Mouse (Mus musculus) testis, adult 2 months (tissue): Measurements from ENCODE around the gene Zfyve19. TPM values are rescaled to one million over a fixed set of nuclear protein-coding genes. Genes with fewer than 3 reads are reported as not detected.

Experiments used
- H3K27ac ChIP-seq: fragments of 200-500 bp; 2 replicates; pipeline ENCODE4 v1.5.1; 2012; ENCODE audit warnings: low read depth, low read length; ENCODE audit not compliant: control insufficient read depth, insufficient read depth
- H3K27me3 ChIP-seq: fragments of 200-500 bp; 2 replicates; pipeline ENCODE4 v1.6.1; 2012; ENCODE audit warnings: mild to moderate bottlenecking, low read length, moderate library complexity; ENCODE audit not compliant: control insufficient read depth, insufficient read depth
- H3K36me3 ChIP-seq: fragments of 200-500 bp; 2 replicates; pipeline ENCODE4 v1.6.1; 2012; ENCODE audit warnings: mild to moderate bottlenecking, low read length; ENCODE audit not compliant: control insufficient read depth, insufficient read depth
- H3K4me1 ChIP-seq: fragments of 200-500 bp; 2 replicates; pipeline ENCODE4 v1.6.1; 2012; ENCODE audit warnings: low read length; ENCODE audit not compliant: control insufficient read depth, insufficient read depth
- H3K4me3 ChIP-seq: fragments of 200-500 bp; 2 replicates; pipeline ENCODE4 v1.5.1; 2012; ENCODE audit warnings: low read depth, mild to moderate bottlenecking, low read length, moderate library complexity, mixed read lengths; ENCODE audit not compliant: control insufficient read depth
- CTCF ChIP-seq: fragments of 200-500 bp; IDR thresholded peaks from 2 replicates; pipeline ENCODE4 v1.5.1; 2012; ENCODE audit warnings: low read depth, mild to moderate bottlenecking, inconsistent platforms, low read length, moderate library complexity; ENCODE audit not compliant: control insufficient read depth, insufficient read depth, insufficient replicate concordance
- POLR2A ChIP-seq: fragments of 200-500 bp; IDR thresholded peaks from 2 replicates; pipeline ENCODE4 v1.6.1; 2012; ENCODE audit warnings: low read depth, mild to moderate bottlenecking, inconsistent platforms, low read length, moderate library complexity; ENCODE audit not compliant: control insufficient read depth
- polyA plus RNA-seq: library from polyadenylated mRNA; depleted of rRNA; stranded (reverse); fragments of >200 nt; gene quantifications from 2 replicates; pipeline ENCODE4 v1.2.3, GENCODE M21; 2012; rRNA removed

Zfyve19 gene
- polyA plus RNA-seq, 1 experiment: 34.5 TPM

- Histone ChIP-seq H3K4me3 (no peak overlapping the region), H3K4me1 (peaks cover 4% of the 10 kb centered on the region; the same call in 1 of the 2 replicates), H3K27ac (no peak overlapping the region), H3K27me3 (no peaks in the 10 kb centered on the region), H3K36me3 (no peaks in the 10 kb centered on the region)
- TF ChIP-seq POLR2A: no peak
- TF ChIP-seq CTCF: no peak
These were observed 46.6 kb downstream of the Zfyve19 start for GRCm38 (mm10) chr2:119254976-119255375.

GRCm38 (mm10) chr2:119260518-119260917, 52.1 kb downstream of the Zfyve19 start:
- Histone ChIP-seq H3K27me3 (no peaks in the 10 kb centered on the region), H3K4me1 (no peaks in the 10 kb centered on the region), H3K4me3 (no peak overlapping the region), H3K27ac (no peak overlapping the region), H3K36me3 (no peaks in the 10 kb centered on the region)
- TF ChIP-seq POLR2A: no peak
- no peak for TF ChIP-seq CTCF

- TF ChIP-seq CTCF (no peak), POLR2A (no peak)
- no peak overlapping the region for H3K27ac ChIP-seq
- no peak overlapping the region for H3K4me3 ChIP-seq
- H3K4me1 ChIP-seq: no peaks in the 10 kb centered on the region
- H3K27me3 ChIP-seq: no peaks in the 10 kb centered on the region
- H3K36me3 ChIP-seq: no peaks in the 10 kb centered on the region
These were observed 52.9 kb downstream of the Zfyve19 start for GRCm38 (mm10) chr2:119261326-119261725.

- no peak overlapping the region for H3K4me3 ChIP-seq
- no peaks in the 10 kb centered on the region for H3K27me3 ChIP-seq
- no peak for TF ChIP-seq CTCF
- TF ChIP-seq POLR2A: no peak
- H3K27ac ChIP-seq: no peak overlapping the region
- H3K36me3 ChIP-seq: no peaks in the 10 kb centered on the region
- H3K4me1 ChIP-seq: no peaks in the 10 kb centered on the region
These were observed 54.6 kb downstream of the Zfyve19 start for GRCm38 (mm10) chr2:119262978-119263377.

GRCm38 (mm10) chr2:119263813-119264212, 55.4 kb downstream of the Zfyve19 start:
- no peak for TF ChIP-seq CTCF
- no peak for TF ChIP-seq POLR2A
- Histone ChIP-seq H3K4me1 (no peaks in the 10 kb centered on the region), H3K36me3 (no peaks in the 10 kb centered on the region), H3K4me3 (no peak overlapping the region), H3K27ac (no peak overlapping the region), H3K27me3 (no peaks in the 10 kb centered on the region)

Other genes with a start within 250 kb of the Zfyve19 start
- 3.2 and 3.3 TPM in 2 replicates for gene Ccdc32, start 179.2 kb upstream of the Zfyve19 start, polyA plus RNA-seq
- gene Rpusd2, start 173.8 kb upstream of the Zfyve19 start, polyA plus RNA-seq: 4.7 and 4.8 TPM in 2 replicates
- 1.8 and 2.2 TPM in 2 replicates for gene Knl1, start 161.5 kb upstream of the Zfyve19 start, polyA plus RNA-seq
- 12.2 and 15.1 TPM in 2 replicates for gene Rad51, start 95.8 kb upstream of the Zfyve19 start, polyA plus RNA-seq
- gene Rmdn3, start 51.6 kb upstream of the Zfyve19 start, polyA plus RNA-seq: 9.2 and 10.7 TPM in 2 replicates
- gene Gchfr, start 40.8 kb upstream of the Zfyve19 start, polyA plus RNA-seq: 6.4 and 11.9 TPM in 2 replicates
- 4.7 and 4.8 TPM in 2 replicates for gene Gm14137, start 34.1 kb upstream of the Zfyve19 start, polyA plus RNA-seq
- 3.7 and 3.8 TPM in 2 replicates for gene Dnajc17, start 178 bp downstream of the Zfyve19 start, polyA plus RNA-seq
- gene Ppp1r14d, start 21.3 kb downstream of the Zfyve19 start, polyA plus RNA-seq: 0.34 and 0.52 TPM in 2 replicates
- gene Spint1, start 28.7 kb downstream of the Zfyve19 start, polyA plus RNA-seq: 3.6 and 4.7 TPM in 2 replicates
- 11.8 and 11.9 TPM in 2 replicates for gene Rhov, start 62.7 kb downstream of the Zfyve19 start, polyA plus RNA-seq
- gene Vps18, start 80.1 kb downstream of the Zfyve19 start, polyA plus RNA-seq: 10.0 and 10.2 TPM in 2 replicates
- gene Dll4, start 117.2 kb downstream of the Zfyve19 start, polyA plus RNA-seq: 0.54 and 0.59 TPM in 2 replicates
- gene Chac1, start 142.6 kb downstream of the Zfyve19 start, polyA plus RNA-seq: 3.5 and 3.6 TPM in 2 replicates